Mouse (Mus musculus) heart, embryonic 12.5 days (tissue): Measurements from ENCODE around the gene Tmod4. TPM values are rescaled to one million over a fixed set of nuclear protein-coding genes. Genes with fewer than 3 reads are reported as not detected.

Source experiments
- ATAC-seq: fragments of 200-750 bp; cut with Nextera tagmentation; 2 replicates; pipeline ENCODE4 v1.8.0; 2017; ENCODE audit warnings: moderate TSS enrichment, moderate library complexity; ENCODE audit not compliant: insufficient number of reproducible peaks, low FRiP score
- H3K27ac ChIP-seq: fragments of 300-500 bp; sonication (generic); 2 replicates; pipeline ENCODE4 v1.5.1; 2016; ENCODE audit warnings: mild to moderate bottlenecking, moderate library complexity; ENCODE audit not compliant: poor library complexity, severe bottlenecking
- H3K27me3 ChIP-seq: fragments of 300-500 bp; sonication (generic); replicated peaks from 2 replicates; pipeline ENCODE4 v1.6.1; 2016; ENCODE audit warnings: mild to moderate bottlenecking, moderate library complexity
- H3K36me3 ChIP-seq: fragments of 300-500 bp; sonication (generic); 2 replicates; pipeline ENCODE4 v1.6.1; 2016; ENCODE audit warnings: mild to moderate bottlenecking, moderate library complexity
- H3K4me1 ChIP-seq: fragments of 300-500 bp; sonication (generic); replicated peaks from 2 replicates; pipeline ENCODE4 v1.6.1; 2016; ENCODE audit warnings: mild to moderate bottlenecking
- H3K4me2 ChIP-seq: fragments of 300-500 bp; sonication (generic); 2 replicates; pipeline ENCODE4 v1.6.1; 2016; ENCODE audit warnings: mild to moderate bottlenecking, moderate library complexity
- H3K4me3 ChIP-seq: fragments of 300-500 bp; sonication (generic); 2 replicates; pipeline ENCODE4 v1.5.1; 2016; ENCODE audit warnings: mild to moderate bottlenecking
- H3K9ac ChIP-seq: fragments of 300-500 bp; sonication (generic); 2 replicates; pipeline ENCODE4 v1.6.1; 2016; ENCODE audit warnings: mild to moderate bottlenecking, moderate library complexity
- H3K9me3 ChIP-seq: fragments of 300-500 bp; sonication (generic); replicated peaks from 2 replicates; pipeline ENCODE4 v1.6.1; 2016; ENCODE audit warnings: mild to moderate bottlenecking, moderate library complexity
- WGBS: fragments of 180-500 bp; shearing (Covaris S2); methylation state at CpG from one replicate; pipeline ENCODE4 v1.1.7; 2016; 5-methylcytosine and 5-hydroxymethylcytosine counted together
- polyA plus RNA-seq: library from polyadenylated mRNA; unstranded; fragments of >200 nt; fragmentation: Nextera tagmentation; extraction: Ambion mirVana; gene quantifications from 2 replicates; pipeline ENCODE4 v1.2.1, GENCODE M21; 2016

The Tmod4 gene
- polyA plus RNA-seq, 1 experiment from 2014 or later: 0.59 TPM

DNA sequence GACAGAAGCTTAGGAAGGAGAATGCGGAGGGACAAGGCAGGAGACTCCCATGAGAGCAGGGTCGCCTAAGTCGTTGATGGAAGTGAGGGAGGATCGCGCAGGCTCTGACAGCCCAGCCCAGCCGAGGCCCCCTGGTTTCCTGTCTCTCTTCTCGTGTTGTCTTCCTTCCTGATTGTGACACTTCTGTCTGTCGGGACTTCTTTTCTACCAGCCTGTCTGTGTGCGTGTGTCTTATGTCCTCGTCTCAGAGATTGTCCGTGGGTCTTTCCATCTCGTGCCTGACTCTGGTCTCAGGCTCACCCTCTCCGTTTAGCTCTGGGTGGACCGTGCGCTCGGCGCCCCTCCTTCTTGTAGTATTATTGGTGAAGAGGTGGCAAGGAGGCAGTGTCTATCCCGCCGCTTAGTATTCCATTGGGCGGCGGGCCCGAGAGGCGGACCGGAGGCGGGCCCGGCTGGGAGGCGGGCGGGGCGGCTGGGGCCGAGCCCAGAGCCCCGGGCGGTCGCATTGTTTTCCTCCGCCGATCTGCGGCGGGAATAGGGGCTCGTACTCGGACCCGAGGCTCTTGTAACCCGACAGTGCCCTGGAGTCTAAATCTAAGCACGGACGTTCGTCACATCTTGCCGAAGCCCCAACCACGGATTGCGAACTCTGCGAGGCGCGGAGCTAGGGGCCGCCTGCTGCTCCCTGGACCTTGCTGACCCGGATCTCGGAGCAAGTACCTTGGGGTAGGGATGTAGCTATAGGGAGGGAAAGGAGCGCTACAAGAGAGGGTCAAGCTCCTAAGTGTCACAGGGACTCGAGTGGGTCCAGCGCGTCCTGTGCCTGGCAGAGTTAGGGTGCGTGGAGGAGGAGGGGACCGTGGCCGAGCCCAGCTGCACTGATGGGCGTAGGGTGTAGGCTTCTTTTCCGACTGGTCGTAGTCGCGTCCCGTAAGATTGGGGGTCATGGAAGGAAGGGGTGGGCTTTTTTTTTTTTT is 36.0 kb downstream of the Tmod4 start, which contains the start of gene Sema6c:
Sema6c (plus strand) TSS at position 471 of the 977 bp plus-strand sequence.
- peak within 1 kb of the TSS; percentile 9; the same call in 1 of the 2 replicates for H3K27ac ChIP-seq
- WGBS: under 1% methylated on average over 65 of the region's 66 CpGs

DNA sequence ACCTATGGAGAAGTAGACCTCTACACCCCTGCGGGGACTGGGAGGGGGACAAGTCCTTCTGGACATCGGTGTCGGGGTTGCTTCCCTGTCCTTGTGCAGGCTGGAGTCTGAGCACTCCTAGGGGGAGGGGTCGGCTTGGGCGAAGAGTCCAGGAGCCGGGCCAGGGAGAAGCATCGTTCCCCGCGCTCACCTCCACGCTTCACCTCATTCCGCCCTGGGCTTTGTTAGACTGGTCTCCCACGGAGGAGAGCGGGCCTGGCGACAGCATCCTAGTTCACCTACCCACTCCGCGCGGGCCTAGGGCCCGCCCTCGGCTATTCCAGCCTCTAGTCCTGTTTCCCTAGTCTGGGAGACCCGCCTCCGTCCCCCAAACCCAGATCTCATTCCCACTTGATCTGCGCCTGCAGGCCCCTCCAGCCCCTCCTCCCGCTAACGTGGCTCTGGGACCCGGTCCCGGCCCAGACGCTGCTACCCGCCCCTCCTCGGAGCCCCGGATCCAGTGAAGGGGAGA is 36.8 kb downstream of the Tmod4 start:
- Histone ChIP-seq H3K4me2 (peak overlapping the region; percentile 98), H3K27ac (no peak overlapping the region), H3K27me3 (peaks cover 13% of the 10 kb centered on the region; the same call in 1 of the 2 replicates), H3K9ac (peak overlapping the region; percentile 87), H3K4me1 (peaks cover 45% of the 10 kb centered on the region), H3K9me3 (no peaks in the 10 kb centered on the region), H3K36me3 (no peaks in the 10 kb centered on the region), H3K4me3 (peak overlapping the region; percentile 62)
- 0 out of 2 replicates have a peak, but pooled peaks have one; percentile 9 for ATAC-seq
- WGBS: 1% methylated on average over 30 of the region's 30 CpGs

More for the DNA sequence above, 36.0 kb downstream of the Tmod4 start, which contains the start of gene Sema6c:
- no peaks in the 10 kb centered on the region for H3K9me3 ChIP-seq
- H3K4me1 ChIP-seq: peaks cover 45% of the 10 kb centered on the region
- peak; percentile 94 for ATAC-seq
- H3K4me3 ChIP-seq: peak within 1 kb of the TSS; percentile 62
- H3K4me2 ChIP-seq: peak within 1 kb of the TSS; percentile 98
- no peaks in the 10 kb centered on the region for H3K36me3 ChIP-seq
- peak within 1 kb of the TSS; percentile 87 for H3K9ac ChIP-seq
- peaks cover 13% of the 10 kb centered on the region; the same call in 1 of the 2 replicates for H3K27me3 ChIP-seq

DNA sequence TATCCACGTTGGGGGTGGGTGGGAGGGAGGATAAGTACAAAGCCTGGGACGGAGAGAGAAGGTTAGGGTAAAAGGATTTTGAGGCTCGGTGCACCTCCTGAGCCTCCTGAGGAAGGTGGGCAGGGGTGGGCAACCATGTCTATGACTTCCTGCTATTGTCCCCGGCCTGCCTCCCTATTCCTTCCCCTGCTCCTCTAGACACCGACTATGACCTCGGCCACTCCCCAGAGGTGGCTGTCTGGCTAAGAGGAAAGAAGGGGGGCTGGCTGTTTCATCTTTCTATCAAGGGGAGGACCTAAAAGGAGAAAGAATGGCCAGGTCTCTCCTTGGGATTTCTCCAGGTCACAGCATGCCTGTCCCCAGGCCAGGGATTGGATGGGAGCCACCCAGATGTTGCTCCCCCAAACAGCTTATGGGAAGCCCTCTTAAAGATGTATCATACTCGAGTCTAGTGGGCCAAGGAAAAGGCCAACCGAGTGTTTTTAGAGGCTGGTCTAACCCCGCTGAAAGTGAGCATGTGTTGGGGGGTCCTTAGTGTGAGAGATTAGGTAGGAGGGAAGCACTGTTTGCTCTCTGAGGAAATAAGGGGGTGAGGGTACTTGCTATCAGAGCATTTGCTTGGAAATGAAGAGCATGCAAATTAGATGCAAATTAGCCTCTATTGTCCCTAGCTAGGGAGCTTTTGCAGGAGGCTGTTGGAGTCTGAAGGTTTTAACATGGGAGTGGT is 37.5 kb downstream of the Tmod4 start:
- Histone ChIP-seq H3K36me3 (peaks cover 2% of the 10 kb centered on the region; the same call in 1 of the 2 replicates), H3K4me3 (peak overlapping the region; percentile 62), H3K27me3 (peaks cover 13% of the 10 kb centered on the region; the same call in 1 of the 2 replicates), H3K4me2 (peak overlapping the region; percentile 98), H3K27ac (no peak overlapping the region), H3K4me1 (peaks cover 45% of the 10 kb centered on the region), H3K9me3 (no peaks in the 10 kb centered on the region), H3K9ac (peak overlapping the region; percentile 87)
- no peak for ATAC-seq
- 15% methylated on average over 9 of the region's 9 CpGs for WGBS

DNA sequence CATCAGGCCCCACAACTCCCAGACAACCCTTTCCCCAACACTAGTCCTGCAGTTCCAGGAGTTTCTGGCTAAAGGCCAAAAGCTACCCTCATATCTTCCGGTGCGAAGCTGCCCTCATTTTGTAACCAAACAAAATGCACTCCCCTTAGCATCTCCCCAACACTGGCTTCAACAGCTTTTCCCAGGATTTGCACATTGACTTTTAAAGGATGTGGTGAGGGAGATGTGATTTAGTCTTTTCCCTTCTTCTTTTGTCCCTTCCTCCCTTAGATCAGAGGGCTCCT is 38.0 kb downstream of the Tmod4 start:
- Histone ChIP-seq H3K27ac (no peak overlapping the region), H3K9ac (no peak overlapping the region), H3K4me3 (no peak overlapping the region; the same call in 1 of the 2 replicates), H3K4me1 (peaks cover 45% of the 10 kb centered on the region), H3K4me2 (peak overlapping the region; percentile 98; the same call in 1 of the 2 replicates), H3K27me3 (peaks cover 13% of the 10 kb centered on the region; the same call in 1 of the 2 replicates), H3K9me3 (no peaks in the 10 kb centered on the region), H3K36me3 (peaks cover 7% of the 10 kb centered on the region)
- 25% methylated on average over 2 of the region's 2 CpGs for WGBS
- ATAC-seq: no peak

DNA sequence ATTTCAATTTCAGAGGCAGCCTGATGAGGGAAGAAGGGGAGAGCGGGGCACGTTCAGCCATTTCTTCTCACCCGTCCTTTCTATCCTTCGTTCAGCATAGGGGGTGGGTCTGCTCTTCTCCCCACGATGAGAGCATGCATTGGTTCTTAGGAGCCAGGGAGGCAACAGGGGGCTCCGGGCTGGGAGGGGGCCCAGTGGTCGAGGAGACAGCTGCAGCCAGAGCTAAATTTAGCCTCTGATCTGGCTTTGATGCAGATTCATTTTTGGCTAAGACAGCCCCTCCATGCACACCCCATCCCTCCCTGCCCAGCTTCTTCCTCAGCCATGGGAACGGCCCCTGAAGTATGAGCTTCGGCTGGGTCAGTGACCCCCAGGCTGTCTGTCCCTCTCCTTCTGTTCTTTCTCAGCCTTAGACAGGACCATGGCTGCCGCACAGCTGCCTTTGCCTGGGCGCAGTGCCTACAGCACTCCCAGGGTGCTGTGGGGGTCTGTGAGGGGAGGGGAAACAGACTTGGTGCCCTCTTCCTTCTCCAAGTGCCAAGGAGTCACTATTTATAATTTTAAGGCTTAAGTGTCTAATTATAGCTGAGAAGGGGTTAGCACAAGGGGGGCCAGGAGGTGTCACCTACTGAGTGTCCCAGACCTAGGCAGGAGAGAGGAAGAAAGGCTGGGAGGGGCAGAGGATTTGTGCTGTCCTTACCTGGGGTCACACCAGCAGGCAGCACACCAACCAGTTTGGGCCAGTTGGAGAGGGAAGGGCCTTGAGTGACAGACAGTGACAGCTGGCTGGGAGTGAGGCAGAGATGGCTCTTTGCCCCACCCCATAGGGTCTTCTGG is 39.4 kb downstream of the Tmod4 start:
- Histone ChIP-seq H3K4me3 (no peak overlapping the region), H3K9ac (peak overlapping the region; percentile 48; the same call in 1 of the 2 replicates), H3K9me3 (no peaks in the 10 kb centered on the region), H3K27ac (no peak overlapping the region), H3K4me2 (peak overlapping the region; percentile 11; the same call in 1 of the 2 replicates), H3K4me1 (peaks cover 45% of the 10 kb centered on the region), H3K36me3 (peaks cover 12% of the 10 kb centered on the region), H3K27me3 (peaks cover 19% of the 10 kb centered on the region; the same call in 1 of the 2 replicates)
- no peak for ATAC-seq
- WGBS: 43% methylated on average over 11 of the region's 11 CpGs

GRCm38 (mm10) chr3:95164256-95164550 is 39.9 kb downstream of the Tmod4 start:
- Histone ChIP-seq H3K9ac (0 out of 2 replicates have a peak overlapping the region, but pooled peaks have one; percentile 48), H3K4me3 (no peak overlapping the region), H3K27ac (no peak overlapping the region), H3K9me3 (no peaks in the 10 kb centered on the region), H3K4me1 (peaks cover 45% of the 10 kb centered on the region), H3K4me2 (no peak overlapping the region), H3K36me3 (peaks cover 17% of the 10 kb centered on the region), H3K27me3 (peaks cover 23% of the 10 kb centered on the region; the same call in 1 of the 2 replicates)
- no peak for ATAC-seq
- WGBS: 53% methylated on average over 5 of the region's 5 CpGs

DNA sequence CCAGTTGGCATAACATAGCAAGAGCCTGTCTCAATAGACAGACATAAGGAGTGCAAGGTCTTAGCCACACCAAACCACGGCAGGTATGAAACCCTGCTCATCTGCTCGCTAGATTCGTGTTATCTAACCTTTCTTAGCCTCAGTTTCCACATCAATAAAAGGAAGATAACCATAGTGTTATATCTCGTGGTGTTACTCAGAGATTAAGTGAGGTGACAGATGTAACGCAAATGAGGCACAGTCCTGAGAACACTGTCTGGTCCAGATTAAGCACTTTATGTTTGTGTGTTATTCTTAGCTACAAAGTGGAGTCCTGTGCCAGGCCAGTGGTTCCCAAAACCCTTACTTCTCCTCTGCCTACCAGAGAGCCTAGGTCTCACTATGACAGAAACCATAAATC is 40.6 kb downstream of the Tmod4 start:
- Histone ChIP-seq H3K9me3 (no peaks in the 10 kb centered on the region), H3K27me3 (peaks cover 27% of the 10 kb centered on the region), H3K4me2 (no peak overlapping the region), H3K4me1 (peaks cover 40% of the 10 kb centered on the region), H3K4me3 (no peak overlapping the region), H3K9ac (no peak overlapping the region), H3K36me3 (peaks cover 23% of the 10 kb centered on the region), H3K27ac (no peak overlapping the region)
- WGBS: 49% methylated on average over 5 of the region's 5 CpGs
- ATAC-seq: no peak

GRCm38 (mm10) chr3:95169996-95170395 is 45.7 kb downstream of the Tmod4 start:
- 88% methylated on average over 10 of the region's 10 CpGs for WGBS
- no peak for ATAC-seq

GRCm38 (mm10) chr3:95171105-95171504 is 46.8 kb downstream of the Tmod4 start:
- no peak for ATAC-seq
- Histone ChIP-seq H3K27ac (no peak overlapping the region), H3K27me3 (peaks cover 56% of the 10 kb centered on the region), H3K36me3 (peaks cover 48% of the 10 kb centered on the region), H3K4me1 (peaks cover 21% of the 10 kb centered on the region), H3K4me3 (no peak overlapping the region), H3K9me3 (0 out of 2 replicates have a peak, but pooled peaks cover 6% of the 10 kb centered on the region), H3K4me2 (no peak overlapping the region), H3K9ac (no peak overlapping the region)
- WGBS: 59% methylated on average over 6 of the region's 6 CpGs

More at GRCm38 (mm10) chr3:95169996-95170395, 45.7 kb downstream of the Tmod4 start:
- Histone ChIP-seq H3K4me3 (no peak overlapping the region), H3K27me3 (peaks cover 56% of the 10 kb centered on the region), H3K9ac (no peak overlapping the region), H3K27ac (no peak overlapping the region), H3K36me3 (peaks cover 48% of the 10 kb centered on the region), H3K4me1 (peaks cover 22% of the 10 kb centered on the region), H3K4me2 (no peak overlapping the region), H3K9me3 (0 out of 2 replicates have a peak, but pooled peaks cover 6% of the 10 kb centered on the region)
